Mouse (Mus musculus) right cerebral cortex, postnatal 10 days (tissue): ENCODE results near the gene Zfp955a.
"Not testable (repeated sequence)": the region's sequence is repeated elsewhere in the genome, so short reads cannot be mapped to it uniquely, and the experiment has no call there.

Experiments used
- DNase-seq, 2 experiments: peaks; one replicate each; pipeline ENCODE4 v3.0.0; 2021; ENCODE audit warnings: low spot score in 2 of 2

Gene Zfp955a

GRCm38 (mm10) chr17:33254530-33255318 is at the start of gene Zfp955a:
Zfp955a (minus strand) TSS chr17:33255145.
- not testable (repeated sequence) for DNase-seq

- DNase-seq = not testable (repeated sequence)
Measured at GRCm38 (mm10) chr17:33289876-33290149, 34.9 kb upstream of the Zfp955a start.

- not testable (repeated sequence) for DNase-seq
Measured at GRCm38 (mm10) chr17:33289039-33289875, 34.3 kb upstream of the Zfp955a start, which contains the start of gene Zfp955b. Zfp955b (plus strand) TSS chr17:33289544.

GRCm38 (mm10) chr17:33268907-33269306 is 14.0 kb upstream of the Zfp955a start:
- DNase-seq = no peak

- DNase-seq = no peak
Measured at GRCm38 (mm10) chr17:33264376-33264775, 9.4 kb upstream of the Zfp955a start, which contains the start of gene Olfr63. Olfr63 (plus strand) TSS chr17:33264676.

GRCm38 (mm10) chr17:33255319-33255657 is 343 bp upstream of the Zfp955a start:
- not testable (repeated sequence) for DNase-seq

- not testable (repeated sequence) for DNase-seq
Measured at GRCm38 (mm10) chr17:33236646-33237045, 18.3 kb downstream of the Zfp955a start.

- no peak for DNase-seq
Measured at GRCm38 (mm10) chr17:33221590-33221989, 33.4 kb downstream of the Zfp955a start, which contains the start of gene Olfr1564. Olfr1564 (minus strand) TSS chr17:33221690.

- not testable (repeated sequence) for DNase-seq
Measured at GRCm38 (mm10) chr17:33191002-33191401, 63.9 kb downstream of the Zfp955a start, which contains the start of gene Olfr239. Olfr239 (plus strand) TSS chr17:33191302.
